Mouse (Mus musculus) telencephalon, adult 2 months (tissue): ENCODE data around the gene Zfp830.

Experiments
- DNase-seq: peaks from one replicate; pipeline ENCODE4 v3.0.0-alpha.2; 2011; ENCODE audit warnings: low read depth, low spot score

Gene Zfp830

DNA sequence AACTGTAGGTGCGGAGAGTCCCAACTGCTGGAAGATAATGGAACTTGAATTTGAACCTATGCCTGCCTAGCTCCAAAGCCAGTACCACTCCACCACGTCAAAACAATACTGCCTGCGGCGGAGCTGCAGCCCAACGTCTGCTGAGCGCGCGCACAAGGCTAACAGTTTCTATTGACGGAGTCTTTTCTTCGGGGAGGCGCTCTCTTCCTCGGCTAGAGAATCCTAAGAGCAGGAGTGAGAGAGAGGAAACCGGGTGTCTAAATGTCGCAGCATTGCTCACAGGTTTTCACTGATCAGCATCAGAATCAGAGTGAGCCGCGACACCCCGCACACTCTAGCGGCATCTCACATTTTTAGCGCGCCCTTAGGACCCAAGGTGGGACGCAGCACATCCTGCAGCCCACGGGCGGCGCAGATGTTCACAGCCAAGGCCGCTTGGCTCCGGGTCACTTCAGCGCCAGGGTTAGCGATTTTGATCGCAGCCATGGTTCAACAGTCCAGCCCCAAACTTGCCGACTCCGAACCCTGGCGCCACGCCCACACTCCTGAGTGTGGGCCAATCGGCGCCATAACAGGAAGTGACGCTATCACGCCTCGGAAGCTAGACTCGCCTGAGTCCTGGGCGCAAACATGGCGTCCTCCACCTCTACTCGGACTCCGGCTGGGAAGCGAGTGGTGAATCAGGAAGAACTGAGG, at the start of gene Zfp830, which contains the start of gene Cct6b:
TSS of gene Zfp830 (plus strand) at position 604 of the 696 bp plus-strand sequence.
TSS of gene Cct6b (minus strand) at position 580 of the 696 bp plus-strand sequence.
- DNase-seq: peak; percentile 90

- DNase-seq: no peak
These were observed 44.9 kb upstream of the Zfp830 start for GRCm38 (mm10) chr11:82719294-82719693.

GRCm38 (mm10) chr11:82726862-82727261, 37.3 kb upstream of the Zfp830 start:
- no peak for DNase-seq

GRCm38 (mm10) chr11:82734227-82734626, 29.9 kb upstream of the Zfp830 start:
- DNase-seq: no peak

GRCm38 (mm10) chr11:82739006-82739405, 25.1 kb upstream of the Zfp830 start:
- DNase-seq: no peak

DNA sequence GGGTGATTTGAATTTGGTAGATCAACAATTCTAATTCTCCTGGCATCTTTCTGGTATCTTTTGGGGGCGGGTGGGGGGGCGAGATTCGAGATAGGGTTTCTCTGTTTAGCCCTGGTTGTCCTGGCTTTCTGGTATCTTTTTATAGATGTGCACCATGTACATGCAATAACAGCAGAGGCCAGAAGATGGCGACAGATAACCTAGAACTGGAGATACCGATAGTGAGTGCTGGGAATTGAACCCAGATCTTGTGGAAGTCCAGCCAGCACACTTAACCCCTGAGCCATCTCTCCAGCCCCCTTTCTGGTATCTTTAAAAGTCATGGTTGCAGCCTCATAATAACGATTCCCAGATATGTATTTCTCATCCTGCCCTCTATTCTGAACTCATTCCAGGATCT, 18.0 kb upstream of the Zfp830 start:
- DNase-seq: no peak

- no peak for DNase-seq
These were observed 17.2 kb upstream of the Zfp830 start for GRCm38 (mm10) chr11:82746857-82747366.

- DNase-seq: no peak
These were observed 11.6 kb upstream of the Zfp830 start for GRCm38 (mm10) chr11:82752349-82753115.

GRCm38 (mm10) chr11:82755919-82756318, 8.2 kb upstream of the Zfp830 start:
- no peak for DNase-seq

DNA sequence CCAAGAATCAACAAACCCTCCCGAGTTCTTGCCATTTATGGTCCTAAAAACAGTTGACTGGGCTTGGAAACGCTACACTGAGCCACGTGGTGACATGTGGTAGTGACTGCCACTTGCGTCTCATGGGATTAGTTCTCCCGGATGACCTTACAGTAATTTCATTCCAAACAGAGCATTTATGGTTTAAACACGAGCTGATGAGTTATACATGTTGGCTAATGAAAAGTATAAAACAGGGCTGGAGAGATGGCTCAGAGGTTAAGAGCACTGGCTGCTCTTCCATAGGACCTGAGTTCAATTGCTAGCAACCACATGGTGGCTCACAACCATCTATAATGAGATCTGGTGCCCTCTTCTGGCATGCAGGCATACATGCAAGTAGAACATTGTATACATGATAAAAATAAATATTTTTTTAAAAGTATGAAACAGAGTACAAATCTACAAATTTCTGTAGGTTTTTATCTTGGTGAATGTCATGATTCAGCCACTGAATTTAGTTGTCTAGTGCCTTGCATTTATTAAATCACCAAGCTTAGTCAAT, 1.8 kb upstream of the Zfp830 start:
- DNase-seq: no peak

DNA sequence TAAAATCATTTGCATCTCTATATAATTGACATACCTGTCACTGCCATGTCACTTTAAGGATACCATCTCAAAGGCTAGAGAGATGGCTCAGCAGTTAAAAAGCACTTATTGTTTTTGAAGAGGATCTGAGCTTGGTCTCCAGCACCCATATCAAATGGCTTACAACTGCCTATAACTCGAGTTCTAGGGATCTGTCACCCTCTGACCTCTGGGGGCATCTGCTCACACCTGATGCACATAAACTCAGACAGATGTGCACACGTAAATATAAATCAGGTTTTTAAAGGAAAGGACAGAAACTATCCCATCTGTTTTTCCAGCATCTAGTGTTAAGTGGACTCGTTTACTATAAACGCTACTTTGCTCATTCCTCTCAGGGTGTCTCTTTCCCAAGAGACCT, 884 bp upstream of the Zfp830 start:
- DNase-seq: no peak

DNA sequence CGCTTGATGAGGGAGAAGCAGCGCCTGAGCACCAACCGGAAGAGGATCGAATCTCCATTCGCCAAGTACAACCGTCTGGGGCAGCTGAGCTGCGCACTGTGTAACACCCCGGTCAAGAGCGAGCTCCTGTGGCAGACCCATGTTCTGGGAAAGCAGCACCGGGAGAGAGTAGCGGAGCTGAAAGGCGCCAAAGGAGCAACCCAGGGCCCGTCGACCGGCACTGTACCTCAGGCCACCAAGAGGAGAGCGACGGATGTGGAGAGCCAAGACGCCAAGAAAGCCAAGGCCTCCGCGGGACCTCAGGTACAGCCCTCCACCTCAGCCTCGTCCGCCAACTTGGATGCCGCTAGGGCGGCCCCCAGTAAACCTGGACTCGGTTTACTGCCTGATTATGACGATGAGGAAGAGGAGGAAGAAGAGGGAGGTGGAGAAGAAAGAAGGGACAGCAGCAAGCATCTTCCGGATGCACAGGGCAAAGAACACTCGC, 336 bp downstream of the Zfp830 start:
- no peak for DNase-seq

DNA sequence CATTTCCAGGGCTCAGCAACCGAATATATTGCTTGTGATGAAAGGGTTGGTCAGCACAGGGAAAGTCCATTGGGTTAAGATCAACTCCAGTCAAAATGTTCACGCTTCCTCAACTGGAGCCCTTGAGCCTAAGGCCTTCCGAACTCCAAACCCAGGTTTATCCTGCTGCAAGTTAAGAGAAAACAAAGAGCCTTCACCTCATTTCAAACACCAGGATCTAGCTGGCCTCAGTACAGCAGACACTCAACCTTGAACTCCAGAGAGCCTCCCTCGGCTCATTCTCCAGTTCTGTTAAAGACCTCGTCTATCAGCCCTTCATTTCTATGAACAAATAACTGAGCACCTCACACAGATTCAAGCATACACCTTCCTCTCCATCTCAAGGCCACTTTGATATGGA, 16.0 kb downstream of the Zfp830 start:
- no peak for DNase-seq

DNA sequence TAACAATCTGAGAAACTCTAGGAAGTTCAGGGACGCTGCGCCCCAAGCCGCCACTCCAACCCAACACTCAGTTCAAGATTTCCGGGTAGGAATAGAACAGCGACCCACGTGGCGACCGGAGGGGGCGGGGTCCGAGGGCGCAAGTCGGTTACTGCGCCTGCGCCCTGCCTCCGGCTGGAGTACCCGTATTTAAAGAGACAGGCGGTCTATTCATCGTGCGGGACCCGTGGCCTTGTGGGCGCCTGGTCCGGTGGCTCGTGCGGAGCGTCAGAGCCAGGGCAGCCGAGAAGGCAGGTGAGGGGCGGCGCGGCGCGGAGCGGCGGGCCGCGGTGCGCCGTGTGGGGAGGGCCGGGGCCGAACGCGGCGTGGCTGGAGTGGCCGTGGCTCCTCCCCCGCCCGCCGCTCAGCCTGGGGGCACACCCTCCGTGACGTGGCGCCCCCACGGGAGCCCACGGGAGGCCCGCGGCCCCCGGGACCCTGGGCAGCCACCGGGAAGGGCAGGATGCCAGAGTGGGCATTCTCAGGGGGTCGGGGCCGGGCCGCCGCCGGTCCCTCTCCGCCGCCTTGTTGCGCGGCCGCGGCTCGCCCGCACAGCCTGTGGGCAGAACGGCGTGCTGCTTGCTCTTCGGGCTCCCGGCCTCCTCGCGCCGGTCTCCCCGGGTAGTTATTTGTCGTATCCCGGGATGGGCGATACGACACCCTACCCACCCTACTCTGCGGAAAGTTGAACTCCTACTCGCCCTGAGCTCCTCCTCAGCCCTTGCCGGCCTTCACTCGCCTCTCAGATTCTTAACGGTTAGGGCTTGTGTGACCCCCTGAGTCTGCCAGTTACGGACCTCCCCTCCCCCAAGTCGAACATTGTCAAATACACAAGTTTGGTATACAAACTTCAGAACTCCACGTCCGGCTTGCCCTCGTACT, 17.1 kb downstream of the Zfp830 start, which contains the start of gene Lig3:
TSS of gene Lig3 (plus strand) at position 126 of the 921 bp plus-strand sequence.
- DNase-seq: peak; percentile 79

DNA sequence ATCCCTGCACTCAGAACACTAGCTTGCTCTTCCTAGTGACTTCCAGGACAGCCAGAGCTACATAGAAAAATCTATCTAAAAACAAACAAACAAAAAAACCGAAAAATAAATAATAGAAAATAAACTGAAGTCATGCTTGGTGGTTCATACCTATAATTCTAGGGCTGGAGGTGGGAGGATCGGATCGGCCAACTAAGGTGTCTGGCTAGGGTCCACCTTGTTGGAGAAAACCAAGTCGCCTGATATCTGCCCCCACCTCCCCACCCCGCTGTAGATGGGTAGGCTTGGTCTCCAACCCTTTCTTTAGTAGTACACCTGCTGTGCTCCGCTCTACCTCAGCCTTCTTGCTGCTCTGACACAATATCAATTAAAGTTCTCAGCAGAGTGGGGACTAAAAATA, 18.1 kb downstream of the Zfp830 start:
- DNase-seq: no peak

- no peak for DNase-seq
These were observed 19.3 kb downstream of the Zfp830 start for GRCm38 (mm10) chr11:82783453-82783852.

- no peak for DNase-seq
These were observed 42.5 kb downstream of the Zfp830 start for GRCm38 (mm10) chr11:82806656-82807055.

- no peak for DNase-seq
These were observed 43.2 kb downstream of the Zfp830 start for GRCm38 (mm10) chr11:82807370-82807769.

DNA sequence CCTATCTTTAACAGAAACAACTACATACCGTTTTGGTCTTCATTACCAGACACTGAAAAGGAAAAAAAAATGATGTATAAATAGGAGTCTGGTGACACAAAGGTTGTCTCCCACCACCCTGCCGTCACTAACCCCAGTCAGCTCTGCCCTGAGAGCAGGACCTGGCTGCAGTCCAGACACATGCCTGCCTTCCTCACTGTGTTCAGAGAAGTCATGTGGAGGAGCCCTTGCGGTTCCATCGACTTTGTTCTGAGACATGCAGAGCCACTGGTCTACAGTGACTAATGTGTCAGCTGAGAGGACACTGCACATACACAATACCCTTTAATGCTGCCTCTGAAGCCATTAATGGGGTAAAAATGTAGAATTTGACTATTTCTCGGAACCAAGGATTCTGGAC, 44.3 kb downstream of the Zfp830 start:
- DNase-seq: no peak
